Mouse (Mus musculus): ENCODE data around the gene Sox5.

Sox5 gene

GRCm38 (mm10) chr6:144485578-144485977 is 296.2 kb downstream of the Sox5 start:
- no peak for DNase-seq (ENCODE audit: low read depth)

GRCm38 (mm10) chr6:144483166-144483565 is 298.6 kb downstream of the Sox5 start:
- no peak for DNase-seq (ENCODE audit: low read depth)

- no peak for DNase-seq (ENCODE audit: low read depth)
Measured at GRCm38 (mm10) chr6:144480648-144481528, 300.9 kb downstream of the Sox5 start.

GRCm38 (mm10) chr6:144479861-144480260 is 301.9 kb downstream of the Sox5 start:
- DNase-seq (ENCODE audit: low read depth) = no peak

- DNase-seq (ENCODE audit: low read depth) = no peak
Measured at GRCm38 (mm10) chr6:144477287-144478064, 304.3 kb downstream of the Sox5 start.

DNA sequence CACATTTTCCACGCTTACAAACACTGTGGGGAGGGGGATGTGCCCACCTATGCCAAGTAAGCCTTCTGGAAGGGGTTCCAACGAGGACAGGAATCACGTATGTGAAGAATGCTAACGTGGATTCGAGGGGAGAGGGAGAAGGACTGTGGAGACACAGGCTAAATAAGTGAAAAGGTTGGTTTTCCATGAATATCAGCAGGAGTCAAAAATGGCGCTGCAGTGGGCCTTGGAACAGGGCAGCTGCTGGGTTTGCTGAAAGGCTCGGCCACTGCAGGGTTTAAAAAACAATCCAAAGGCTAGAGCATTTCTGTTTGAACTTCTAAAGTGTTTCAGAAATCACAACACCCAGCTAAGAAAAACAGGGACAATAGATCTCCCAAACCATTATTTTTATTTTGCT is 308.3 kb downstream of the Sox5 start:
- DNase-seq (ENCODE audit: low read depth) = no peak

GRCm38 (mm10) chr6:144472089-144472900 is 309.5 kb downstream of the Sox5 start:
- DNase-seq (ENCODE audit: low read depth) = no peak

DNA sequence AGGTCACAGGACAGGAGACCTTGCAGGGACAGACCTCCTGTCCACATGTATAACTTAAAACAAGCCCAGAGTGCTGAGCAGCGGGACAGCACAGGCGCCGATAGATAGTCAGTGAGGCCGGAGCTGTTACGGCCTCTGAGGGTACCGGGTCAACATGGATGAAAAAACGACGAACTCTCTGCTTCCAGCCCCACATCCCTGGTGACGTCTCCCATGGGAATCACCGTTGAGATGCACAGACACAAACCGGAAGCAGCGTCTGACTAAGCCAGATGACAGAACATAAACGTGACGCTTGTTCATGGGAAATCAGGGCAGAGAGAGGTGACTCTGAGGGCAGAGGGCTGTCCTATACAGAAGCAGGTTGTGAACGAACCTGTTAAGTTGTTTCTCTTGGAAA is 315.1 kb downstream of the Sox5 start:
- DNase-seq (ENCODE audit: low read depth) = no peak

GRCm38 (mm10) chr6:144463691-144464090 is 318.1 kb downstream of the Sox5 start:
- no peak for DNase-seq (ENCODE audit: low read depth)

GRCm38 (mm10) chr6:144463274-144463673 is 318.5 kb downstream of the Sox5 start:
- DNase-seq (ENCODE audit: low read depth) = no peak

GRCm38 (mm10) chr6:144459486-144459885 is 322.3 kb downstream of the Sox5 start:
- DNase-seq (ENCODE audit: low read depth) = no peak

DNA sequence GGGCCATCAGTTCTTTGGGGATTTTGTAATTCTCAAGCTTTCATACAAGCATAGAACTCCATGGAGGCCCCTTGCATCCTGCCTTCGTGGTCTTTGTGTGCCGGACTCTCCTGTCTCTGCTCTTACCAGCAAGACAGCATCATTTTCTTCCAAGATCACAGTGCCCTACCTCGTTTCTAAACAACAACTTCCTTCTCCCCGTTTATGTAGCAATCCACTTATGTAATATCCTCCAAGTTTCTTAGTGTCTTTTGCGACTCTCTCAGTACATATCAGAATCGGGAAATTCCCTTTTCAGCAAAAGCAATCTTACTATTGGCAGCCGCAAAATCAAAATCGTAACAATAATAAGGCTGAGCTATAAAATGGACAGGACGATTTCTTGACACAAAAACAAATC is 324.3 kb downstream of the Sox5 start:
- DNase-seq (ENCODE audit: low read depth) = no peak

- DNase-seq (ENCODE audit: low read depth) = no peak
Measured at GRCm38 (mm10) chr6:144454291-144455276, 327.2 kb downstream of the Sox5 start.

DNA sequence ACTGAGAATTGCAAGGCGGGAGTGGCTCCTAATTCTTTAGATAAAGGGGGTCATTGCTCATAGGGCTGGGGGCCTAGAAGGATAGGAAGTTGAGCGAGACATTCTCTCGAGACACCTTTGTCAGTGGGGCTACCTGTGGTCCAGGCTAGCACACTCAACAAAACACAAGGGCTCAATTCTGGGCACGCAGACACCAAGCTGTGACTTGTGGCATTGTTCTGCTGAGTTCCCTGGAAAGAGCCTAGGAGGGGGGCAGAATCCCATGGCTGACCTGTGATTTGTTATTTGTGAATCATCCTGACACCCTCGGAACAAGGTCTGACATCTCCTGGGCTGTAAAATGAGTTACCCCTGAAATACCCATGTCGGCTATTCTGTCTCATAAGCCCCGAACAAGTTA is 328.2 kb downstream of the Sox5 start:
- DNase-seq (ENCODE audit: low read depth) = no peak

- DNase-seq (ENCODE audit: low read depth) = no peak
Measured at GRCm38 (mm10) chr6:144453147-144453546, 328.6 kb downstream of the Sox5 start.

- DNase-seq (ENCODE audit: low read depth) = no peak
Measured at GRCm38 (mm10) chr6:144452200-144452977, 329.4 kb downstream of the Sox5 start.

- no peak for DNase-seq (ENCODE audit: low read depth)
Measured at GRCm38 (mm10) chr6:144451631-144452030, 330.1 kb downstream of the Sox5 start.

DNA sequence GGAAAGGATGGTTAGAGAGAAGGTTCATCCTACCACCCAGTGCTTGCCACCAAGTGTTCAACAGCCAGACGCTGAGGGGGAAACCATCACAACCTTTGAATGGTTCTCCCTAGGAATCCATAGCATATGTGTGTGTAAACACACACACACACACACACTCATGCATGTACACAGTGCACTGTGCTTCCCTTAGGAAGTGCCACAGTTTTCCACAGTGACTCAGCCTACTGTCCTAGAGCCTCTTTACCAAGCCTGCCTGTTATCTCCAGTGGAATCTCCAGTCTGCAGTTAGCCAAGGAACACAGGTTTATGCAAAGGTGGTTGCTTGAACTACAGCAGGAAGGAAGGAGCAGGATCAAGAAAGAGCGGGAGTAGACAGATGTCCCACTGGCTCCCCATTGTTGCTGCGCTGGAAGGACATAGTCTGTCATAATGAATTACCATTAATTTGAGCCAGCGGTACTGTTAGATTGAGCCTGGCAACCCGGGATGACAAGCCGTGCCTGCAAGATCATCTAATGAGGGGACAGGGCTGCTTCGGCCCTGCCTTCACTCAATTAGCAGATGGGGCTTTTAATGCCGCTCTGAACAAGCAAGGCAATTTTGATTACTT is 335.9 kb downstream of the Sox5 start:
- no peak for DNase-seq (ENCODE audit: low read depth)

- no peak for DNase-seq (ENCODE audit: low read depth)
Measured at GRCm38 (mm10) chr6:144444367-144444766, 337.4 kb downstream of the Sox5 start.

DNA sequence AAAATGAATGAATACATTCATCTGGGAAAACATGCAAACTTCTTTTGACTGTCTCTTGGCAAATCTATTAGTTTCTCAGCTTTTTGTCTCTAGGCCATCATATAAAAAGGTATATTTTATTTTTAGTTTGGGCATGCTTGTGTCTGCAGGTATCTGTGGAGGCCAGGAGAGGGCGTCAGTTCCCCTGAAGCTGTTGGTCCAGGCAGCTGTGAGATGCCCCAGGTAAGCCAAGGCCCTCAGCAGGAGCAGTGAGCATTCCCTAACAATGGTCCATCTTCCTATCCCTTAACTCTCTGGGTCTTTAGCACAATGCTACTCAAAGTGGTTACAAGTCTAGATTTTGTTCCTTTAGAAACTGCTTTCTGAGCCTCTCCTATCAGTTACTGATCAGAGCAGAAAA is 338.1 kb downstream of the Sox5 start:
- no peak for DNase-seq (ENCODE audit: low read depth)

Measured in induced T-regulatory cell, adult 2 months (primary cell).